Mouse (Mus musculus): ENCODE results near the gene Fam160b1.

- no peak for TF ChIP-seq CTCF (IDR thresholded peaks at IDR 0.05)
- TF ChIP-seq EP300 (IDR thresholded peaks at IDR 0.05), result no peak
Observed at GRCm38 (mm10) chr19:57322491-57322890, 38.0 kb upstream of the Fam160b1 start.
